ENCODE assay signal across 19 mouse cellular contexts in the genomic region with DNA sequence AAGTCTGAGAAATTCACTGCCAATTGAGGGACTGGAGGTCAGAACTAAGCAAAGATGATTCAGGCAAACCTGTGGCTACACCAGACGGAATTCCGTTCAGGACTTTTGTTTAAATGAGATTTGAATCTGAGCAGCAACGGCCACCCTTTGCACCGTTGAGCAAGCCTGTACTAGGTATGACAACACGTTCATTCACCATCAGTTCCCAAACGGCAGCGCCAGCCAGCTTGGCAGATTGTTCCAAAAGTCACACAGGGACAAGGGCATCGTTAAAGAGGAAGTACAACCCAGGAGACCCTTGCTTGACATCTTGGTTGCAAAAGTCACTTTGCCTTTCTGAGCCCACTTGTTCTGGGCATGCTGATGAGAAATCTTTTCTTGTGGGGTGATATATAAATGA.
DNase-seq lines count a peak whose midpoint lies in the region; ATAC-seq and TF ChIP-seq lines count a peak whose summit lies in the region.
"Had no signal": no experiment of that assay in that cellular context is flagged by ENCODE, and none has a peak within 500 bp of the region (broad histone marks: within the 10 kb centered on the region; RNA-seq: fewer than 3 reads in every experiment).

No protein-coding gene starts in this region.

- peak; percentile 69 for TF ChIP-seq EP300 in liver, postnatal 0 days (IDR thresholded peaks at IDR 0.05; ENCODE audit: low read depth)

- H3K9ac ChIP-seq in liver, embryonic 11.5 days (ENCODE audit: low read depth, low read length) = no peak overlapping the region
- H3K9ac ChIP-seq in liver, postnatal 0 days (replicated peaks) = no peak overlapping the region
- H3K9ac ChIP-seq: forebrain, embryonic 15.5 days; hindbrain, embryonic 12.5 days had no signal

- ATAC-seq in liver, embryonic 11.5 days (replicated peaks; ENCODE audit: low FRiP score) = no peak
- ATAC-seq in granulocyte monocyte progenitor cell, adult 5-6 weeks (replicated peaks; ENCODE audit: poor library complexity, severe bottlenecking) = peak; percentile 65
- peak; percentile 88 for ATAC-seq in liver, postnatal 0 days
- ATAC-seq: activated CD4-positive, CD25-positive, alpha-beta regulatory T cell, adult 4 months; forebrain, embryonic 15.5 days; hindbrain, postnatal 0 days; Patski had no signal

- 77% methylated on average over 8 of the region's 8 CpGs for WGBS in liver, embryonic 11.5 days
- WGBS in liver, postnatal 0 days (ENCODE audit: insufficient replicate concordance) = 48% methylated on average over 8 of the region's 8 CpGs
- WGBS in thymus, adult 2 months = 82% methylated on average over 8 of the region's 8 CpGs

- no peaks in the 10 kb centered on the region for H3K9me3 ChIP-seq in liver, embryonic 11.5 days (ENCODE audit: control insufficient read depth, low read length)
- H3K9me3 ChIP-seq in liver, postnatal 0 days (ENCODE audit: low read length) = no peaks in the 10 kb centered on the region
- H3K9me3 ChIP-seq: embryonic facial prominence, embryonic 10.5 days; forebrain, embryonic 15.5 days; heart, embryonic 10.5 days; hindbrain, embryonic 12.5 days had no signal

- H3K4me2 ChIP-seq in liver, embryonic 11.5 days = no peak overlapping the region
- no peak overlapping the region for H3K4me2 ChIP-seq in liver, postnatal 0 days (ENCODE audit: low read depth, low read length)
- H3K4me2 ChIP-seq: forebrain, embryonic 15.5 days; hindbrain, embryonic 12.5 days had no signal

- TF ChIP-seq CTCF in liver, postnatal 0 days (IDR thresholded peaks at IDR 0.05; ENCODE audit: low read depth) = no peak
- TF ChIP-seq CTCF in thymus, adult 2 months (IDR thresholded peaks at IDR 0.05; ENCODE audit: borderline replicate concordance, control insufficient read depth, extremely low read depth, insufficient read depth, low read length, poor library complexity) = no peak

- TF ChIP-seq POLR2A in thymus, adult 2 months (IDR thresholded peaks at IDR 0.05; ENCODE audit: control insufficient read depth, extremely low read depth, insufficient read depth, low read length, poor library complexity) = no peak

- H3K36me3 ChIP-seq in liver, embryonic 11.5 days (ENCODE audit: control insufficient read depth, insufficient read depth, low read length) = no peaks in the 10 kb centered on the region
- H3K36me3 ChIP-seq in liver, postnatal 0 days (replicated peaks; ENCODE audit: insufficient read depth, low read length) = no peaks in the 10 kb centered on the region
- H3K36me3 ChIP-seq in thymus, adult 2 months (ENCODE audit: control insufficient read depth, insufficient read depth, low read length) = no peaks in the 10 kb centered on the region
- H3K36me3 ChIP-seq: embryonic facial prominence, embryonic 10.5 days; forebrain, embryonic 15.5 days; heart, embryonic 10.5 days; hindbrain, embryonic 12.5 days had no signal

- no peaks in the 10 kb centered on the region for H3K27me3 ChIP-seq in liver, embryonic 11.5 days (replicated peaks; ENCODE audit: control insufficient read depth, insufficient read depth, low read length)
- no peaks in the 10 kb centered on the region for H3K27me3 ChIP-seq in liver, postnatal 0 days (ENCODE audit: insufficient read depth, low read length)
- H3K27me3 ChIP-seq in thymus, adult 2 months (ENCODE audit: control insufficient read depth, insufficient read depth, low read length) = no peaks in the 10 kb centered on the region
- H3K27me3 ChIP-seq: CH12.LX; forebrain, embryonic 15.5 days; hindbrain, embryonic 12.5 days; Patski had no signal

- no peak overlapping the region for H3K27ac ChIP-seq in liver, embryonic 11.5 days (ENCODE audit: low read depth, low read length)
- H3K27ac ChIP-seq in liver, postnatal 0 days (ENCODE audit: low read depth) = peak overlapping the region; percentile 88
- H3K27ac ChIP-seq in thymus, adult 2 months (ENCODE audit: control insufficient read depth, insufficient read depth, low read length) = no peak overlapping the region
- H3K27ac ChIP-seq: embryonic facial prominence, embryonic 10.5 days; forebrain, embryonic 15.5 days; heart, embryonic 10.5 days; hindbrain, embryonic 12.5 days; hindbrain, postnatal 0 days had no signal

- no peak overlapping the region for H3K4me3 ChIP-seq in liver, embryonic 11.5 days (ENCODE audit: low read depth, low read length)
- no peak overlapping the region for H3K4me3 ChIP-seq in liver, postnatal 0 days (ENCODE audit: low read depth, low read length)
- no peak overlapping the region for H3K4me3 ChIP-seq in thymus, adult 2 months (ENCODE audit: control insufficient read depth, insufficient read depth, low read length)
- H3K4me3 ChIP-seq: embryonic facial prominence, embryonic 10.5 days; forebrain, embryonic 15.5 days; heart, embryonic 10.5 days; hindbrain, embryonic 12.5 days had no signal

- H3K4me1 ChIP-seq in liver, embryonic 11.5 days (replicated peaks; ENCODE audit: control insufficient read depth, insufficient read depth, low read length) = no peaks in the 10 kb centered on the region
- peaks cover 12% of the 10 kb centered on the region for H3K4me1 ChIP-seq in liver, postnatal 0 days (ENCODE audit: insufficient read depth)
- peaks cover 7% of the 10 kb centered on the region for H3K4me1 ChIP-seq in thymus, adult 2 months (replicated peaks; ENCODE audit: control insufficient read depth, insufficient read depth, low read length)
- H3K4me1 ChIP-seq: forebrain, embryonic 15.5 days; hindbrain, embryonic 12.5 days had no signal

- DNase-seq in adrenal gland, postnatal 14 days = peak; percentile 66
- no peak for DNase-seq in adrenal gland, adult 8-10 months
- peak; percentile 21 for DNase-seq in liver
- DNase-seq in liver, embryonic 11.5 days (ENCODE audit: low spot score) = no peak
- DNase-seq in liver, postnatal 0 days = peak; percentile 62
- no peak for DNase-seq in thymus, adult 2 months
- no peak for DNase-seq in layer of hippocampus, postnatal 36 days
- DNase-seq: cerebellum, adult 2 months; cerebellum, postnatal 25 days; heart, postnatal 4 days had no signal

Comparison
In these comparisons a context has a peak if more than half of its experiments do, and no peak if none do; other contexts are left out.
1. DNase-seq: peak in adrenal gland, postnatal 14 days (single experiment), liver (single experiment) and liver, postnatal 0 days (single experiment); none in adrenal gland, adult 8-10 months (single experiment), liver, embryonic 11.5 days (single experiment), thymus, adult 2 months (single experiment) and layer of hippocampus, postnatal 36 days (0 of 2).